Mouse (Mus musculus): ENCODE measurements around the gene Nol6.

GRCm38 (mm10) chr4:41071500-41072429 is 52.5 kb downstream of the Nol6 start:
- TF ChIP-seq POLR2A (IDR thresholded peaks at IDR 0.05; ENCODE audit: control insufficient read depth, low read depth, low read length) (no peak), CTCF (IDR thresholded peaks at IDR 0.05; ENCODE audit: control insufficient read depth, insufficient read depth, insufficient replicate concordance, low read depth, low read length) (no peak)

All from testis, adult 2 months (tissue).